Mouse (Mus musculus) heart, embryonic 16.5 days (tissue): ENCODE results near the gene Clec3b. TPM values are rescaled to one million over a fixed set of nuclear protein-coding genes. Genes with fewer than 3 reads are reported as not detected.

Experiments used
- ATAC-seq: fragments of 200-750 bp; cut with Nextera tagmentation; replicated peaks from 2 replicates; pipeline ENCODE4 v1.8.0; 2017; ENCODE audit warnings: moderate number of reproducible peaks; ENCODE audit not compliant: insufficient read depth, low FRiP score; ENCODE audit errors: extremely low read depth
- H3K27ac ChIP-seq: fragments of 300-500 bp; sonication (generic); 2 replicates; pipeline ENCODE4 v1.5.1; 2014; ENCODE audit warnings: mild to moderate bottlenecking, low read length, control low read depth, moderate library complexity
- H3K27me3 ChIP-seq: fragments of 300-500 bp; sonication (generic); 2 replicates; pipeline ENCODE4 v1.6.1; 2014; ENCODE audit warnings: low read length, mixed read lengths; ENCODE audit not compliant: control insufficient read depth, insufficient read depth
- H3K36me3 ChIP-seq: fragments of 300-500 bp; sonication (generic); 2 replicates; pipeline ENCODE4 v1.6.1; 2014; ENCODE audit not compliant: control insufficient read depth, insufficient read depth
- H3K4me1 ChIP-seq: fragments of 300-500 bp; sonication (generic); 2 replicates; pipeline ENCODE4 v1.6.1; 2014; ENCODE audit warnings: low read length, mixed read lengths; ENCODE audit not compliant: control insufficient read depth, insufficient read depth
- H3K4me2 ChIP-seq: fragments of 300-500 bp; sonication (generic); 2 replicates; pipeline ENCODE4 v1.6.1; 2014; ENCODE audit warnings: low read depth, mild to moderate bottlenecking, control low read depth, low read length
- H3K4me3 ChIP-seq: fragments of 300-500 bp; sonication (generic); 2 replicates; pipeline ENCODE4 v1.5.1; 2014; ENCODE audit warnings: mild to moderate bottlenecking, control low read depth, low read length
- H3K9ac ChIP-seq: fragments of 300-500 bp; sonication (generic); 2 replicates; pipeline ENCODE4 v1.6.1; 2014; ENCODE audit warnings: low read length, control low read depth
- H3K9me3 ChIP-seq: fragments of 300-500 bp; sonication (generic); replicated peaks from 2 replicates; pipeline ENCODE4 v1.6.1; 2016; ENCODE audit warnings: low read length; ENCODE audit not compliant: control insufficient read depth
- WGBS: fragments of 180-500 bp; shearing (Covaris S2); extraction: QIAGEN DNeasy Blood & Tissue Kit; methylation state at CpG from one replicate; pipeline ENCODE4 v1.1.7; 2014; 5-methylcytosine and 5-hydroxymethylcytosine counted together
- polyA plus RNA-seq: library from polyadenylated mRNA; unstranded; fragments of >200 nt; fragmentation: Nextera tagmentation; extraction: Ambion mirVana; gene quantifications from 2 replicates; pipeline ENCODE4 v1.2.1, GENCODE M21; 2015

Gene Clec3b
- polyA plus RNA-seq, 1 experiment from 2014 or later: 2.8 TPM

GRCm38 (mm10) chr9:123123017-123123416, 27.7 kb upstream of the Clec3b start:
- 81% methylated on average over 3 of the region's 3 CpGs for WGBS
- H3K4me1 ChIP-seq: no peaks in the 10 kb centered on the region
- H3K36me3 ChIP-seq: peaks cover 47% of the 10 kb centered on the region
- H3K27me3 ChIP-seq: no peaks in the 10 kb centered on the region
- no peak overlapping the region for H3K27ac ChIP-seq
- no peak overlapping the region for H3K4me2 ChIP-seq
- ATAC-seq: no peak
- no peaks in the 10 kb centered on the region for H3K9me3 ChIP-seq
- H3K9ac ChIP-seq: no peak overlapping the region
- H3K4me3 ChIP-seq: no peak overlapping the region

GRCm38 (mm10) chr9:123123571-123124412, 27.0 kb upstream of the Clec3b start:
- no peaks in the 10 kb centered on the region for H3K9me3 ChIP-seq
- no peak overlapping the region for H3K27ac ChIP-seq
- H3K36me3 ChIP-seq: peaks cover 50% of the 10 kb centered on the region
- no peak overlapping the region for H3K9ac ChIP-seq
- ATAC-seq: no peak
- no peaks in the 10 kb centered on the region for H3K27me3 ChIP-seq
- no peak overlapping the region for H3K4me2 ChIP-seq
- 89% methylated on average over 6 of the region's 6 CpGs for WGBS
- no peaks in the 10 kb centered on the region for H3K4me1 ChIP-seq
- no peak overlapping the region for H3K4me3 ChIP-seq

- Histone ChIP-seq H3K9me3 (no peaks in the 10 kb centered on the region), H3K9ac (no peak overlapping the region), H3K4me1 (no peaks in the 10 kb centered on the region), H3K4me3 (no peak overlapping the region), H3K27ac (no peak overlapping the region), H3K4me2 (no peak overlapping the region), H3K27me3 (no peaks in the 10 kb centered on the region), H3K36me3 (peaks cover 50% of the 10 kb centered on the region)
- WGBS: 65% methylated on average over 2 of the region's 2 CpGs
- ATAC-seq: no peak
Measured at GRCm38 (mm10) chr9:123124413-123124981, 26.2 kb upstream of the Clec3b start.

GRCm38 (mm10) chr9:123127663-123128062, 23.1 kb upstream of the Clec3b start:
- H3K9me3 ChIP-seq: no peaks in the 10 kb centered on the region
- WGBS: 93% methylated on average over 6 of the region's 6 CpGs
- ATAC-seq: no peak
- no peak overlapping the region for H3K4me3 ChIP-seq
- H3K9ac ChIP-seq: no peak overlapping the region
- H3K4me2 ChIP-seq: no peak overlapping the region
- H3K27ac ChIP-seq: no peak overlapping the region
- no peaks in the 10 kb centered on the region for H3K27me3 ChIP-seq
- H3K36me3 ChIP-seq: peaks cover 55% of the 10 kb centered on the region
- H3K4me1 ChIP-seq: no peaks in the 10 kb centered on the region

GRCm38 (mm10) chr9:123132994-123133393, 17.8 kb upstream of the Clec3b start:
- Histone ChIP-seq H3K9me3 (no peaks in the 10 kb centered on the region), H3K9ac (no peak overlapping the region), H3K27ac (no peak overlapping the region), H3K27me3 (no peaks in the 10 kb centered on the region), H3K4me2 (no peak overlapping the region), H3K36me3 (peaks cover 73% of the 10 kb centered on the region), H3K4me1 (no peaks in the 10 kb centered on the region), H3K4me3 (no peak overlapping the region)
- no peak for ATAC-seq
- 86% methylated on average over 3 of the region's 3 CpGs for WGBS

- no peak; the same call in 1 of the 2 replicates for ATAC-seq
- peaks cover 3% of the 10 kb centered on the region for H3K4me1 ChIP-seq
- no peaks in the 10 kb centered on the region for H3K27me3 ChIP-seq
- no peaks in the 10 kb centered on the region for H3K9me3 ChIP-seq
- H3K27ac ChIP-seq: no peak overlapping the region
- no peak overlapping the region for H3K4me2 ChIP-seq
- H3K36me3 ChIP-seq: peaks cover 47% of the 10 kb centered on the region
- H3K9ac ChIP-seq: no peak overlapping the region
- H3K4me3 ChIP-seq: no peak overlapping the region
- WGBS: 62% methylated on average over 7 of the region's 7 CpGs
Measured at GRCm38 (mm10) chr9:123136953-123137682, 13.6 kb upstream of the Clec3b start.

GRCm38 (mm10) chr9:123138891-123139474, 11.8 kb upstream of the Clec3b start:
- H3K36me3 ChIP-seq: peaks cover 32% of the 10 kb centered on the region
- WGBS: 55% methylated on average over 5 of the region's 5 CpGs

GRCm38 (mm10) chr9:123139887-123140614, 10.7 kb upstream of the Clec3b start:
- H3K4me1 ChIP-seq: peaks cover 3% of the 10 kb centered on the region
- no peak for ATAC-seq
- 77% methylated on average over 4 of the region's 4 CpGs for WGBS
- H3K9me3 ChIP-seq: peaks cover 9% of the 10 kb centered on the region
- H3K27me3 ChIP-seq: no peaks in the 10 kb centered on the region
- H3K9ac ChIP-seq: no peak overlapping the region
- peaks cover 25% of the 10 kb centered on the region for H3K36me3 ChIP-seq
- no peak overlapping the region for H3K4me3 ChIP-seq
- peak overlapping the region; percentile 54 for H3K27ac ChIP-seq
- H3K4me2 ChIP-seq: no peak overlapping the region

More at GRCm38 (mm10) chr9:123138891-123139474, 11.8 kb upstream of the Clec3b start:
- H3K9ac ChIP-seq: no peak overlapping the region
- H3K27ac ChIP-seq: peak overlapping the region; percentile 54
- peaks cover 3% of the 10 kb centered on the region for H3K4me1 ChIP-seq
- no peak overlapping the region for H3K4me2 ChIP-seq
- H3K27me3 ChIP-seq: no peaks in the 10 kb centered on the region
- peaks cover 5% of the 10 kb centered on the region for H3K9me3 ChIP-seq
- no peak overlapping the region for H3K4me3 ChIP-seq
- peak; percentile 80 for ATAC-seq
